Mouse (Mus musculus): ENCODE measurements around the gene Nr2c2. TPM values are rescaled to one million over a fixed set of nuclear protein-coding genes. Genes with fewer than 3 reads are reported as not detected.

Nr2c2 gene
- 64.5 and 77.1 TPM in 2 replicates for total RNA-seq (2014; rRNA removed)
- 29.0 and 33.5 TPM in 2 replicates for polyA plus RNA-seq (2015; fragmentation: Nextera tagmentation; extraction: Ambion mirVana)

DNA sequence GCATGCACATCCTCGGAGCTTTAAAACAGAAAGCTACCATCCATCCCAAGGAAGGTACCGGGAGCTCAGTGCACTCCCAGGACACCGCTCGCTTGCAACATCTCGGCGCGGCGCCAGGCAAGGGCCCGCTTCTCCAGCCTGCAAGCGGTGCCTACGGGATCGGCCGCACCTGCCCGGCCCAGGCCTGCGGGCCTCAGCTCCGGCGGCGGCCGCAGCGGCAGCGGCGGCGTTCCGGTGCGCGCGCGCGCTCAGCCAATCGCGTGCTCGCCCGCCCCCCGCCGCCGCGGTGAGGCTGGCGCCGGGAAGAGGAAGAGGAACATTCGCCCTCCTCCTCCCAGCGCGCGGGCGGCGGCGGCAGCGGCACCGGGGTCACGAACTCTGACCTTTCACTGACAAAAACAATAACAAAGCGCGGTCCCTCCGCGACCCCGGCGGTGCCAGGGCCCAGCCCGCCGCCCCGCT is at the start of gene Nr2c2:
Nr2c2 (plus strand) TSS at position 261 of the 462 bp plus-strand sequence.
- H3K27ac ChIP-seq (ENCODE audit: low read depth, low read length) = peak within 1 kb of the TSS; percentile 100
- H3K4me1 ChIP-seq (ENCODE audit: insufficient read depth, low read length) = peaks cover 9% of the 10 kb centered on the region; the same call in 1 of the 2 replicates
- H3K27me3 ChIP-seq (ENCODE audit: insufficient read depth, low read length) = no peaks in the 10 kb centered on the region
- no peaks in the 10 kb centered on the region for H3K36me3 ChIP-seq (ENCODE audit: insufficient read depth, low read length)
- ATAC-seq (ENCODE audit: low FRiP score) = peak; percentile 74
- TF ChIP-seq CTCF (IDR thresholded peaks at IDR 0.05) = no peak
- peak within 1 kb of the TSS; percentile 97 for H3K4me3 ChIP-seq (ENCODE audit: low read depth, low read length)
- no peaks in the 10 kb centered on the region for H3K9me3 ChIP-seq (ENCODE audit: low read length)
- H3K9ac ChIP-seq (replicated peaks; ENCODE audit: low read length, poor library complexity, severe bottlenecking) = peak within 1 kb of the TSS; percentile 97
- peak; percentile 83 for DNase-seq (ENCODE audit: low spot score)
- peak within 1 kb of the TSS; percentile 69 for H3K4me2 ChIP-seq (ENCODE audit: low read depth, low read length, poor library complexity, severe bottlenecking)
- under 1% methylated on average over 33 of the region's 58 CpGs for WGBS

DNA sequence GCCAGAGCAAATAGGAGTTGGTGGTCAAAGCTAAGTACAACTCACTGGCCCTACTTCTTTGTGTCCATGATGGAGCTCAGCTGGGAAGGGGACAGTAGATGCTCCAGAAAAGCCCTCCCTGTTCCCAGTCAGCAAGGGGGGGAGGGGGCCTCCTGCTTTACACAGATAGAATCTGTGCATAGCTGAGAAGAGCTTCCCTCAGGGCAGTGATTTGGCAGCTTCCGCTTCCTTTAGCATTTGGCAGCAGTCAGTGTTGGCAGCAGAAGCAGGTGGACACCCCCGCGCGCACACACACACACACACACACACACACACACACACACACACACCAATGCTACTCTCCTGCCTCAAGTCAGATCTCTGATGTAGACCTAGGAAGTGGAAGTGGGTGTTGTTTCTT is 49.1 kb upstream of the Nr2c2 start:
- ATAC-seq (ENCODE audit: low FRiP score) = no peak
- Histone ChIP-seq H3K9ac (replicated peaks; ENCODE audit: low read length, poor library complexity, severe bottlenecking) (no peak overlapping the region), H3K4me3 (ENCODE audit: low read depth, low read length) (no peak overlapping the region), H3K4me1 (ENCODE audit: insufficient read depth, low read length) (no peaks in the 10 kb centered on the region), H3K9me3 (ENCODE audit: low read length) (no peaks in the 10 kb centered on the region), H3K4me2 (ENCODE audit: low read depth, low read length, poor library complexity, severe bottlenecking) (no peak overlapping the region), H3K27ac (ENCODE audit: low read depth, low read length) (no peak overlapping the region), H3K36me3 (ENCODE audit: insufficient read depth, low read length) (no peaks in the 10 kb centered on the region), H3K27me3 (ENCODE audit: insufficient read depth, low read length) (no peaks in the 10 kb centered on the region)
- DNase-seq (ENCODE audit: low spot score) = peak; percentile 64
- TF ChIP-seq CTCF (IDR thresholded peaks at IDR 0.05) = no peak
- WGBS = 80% methylated on average over 4 of the region's 4 CpGs

- no peak overlapping the region for H3K27ac ChIP-seq (ENCODE audit: low read depth, low read length)
- DNase-seq (ENCODE audit: low spot score) (no peak), ATAC-seq (ENCODE audit: low FRiP score) (no peak)
- H3K9ac ChIP-seq (replicated peaks; ENCODE audit: low read length, poor library complexity, severe bottlenecking) = no peak overlapping the region
- H3K27me3 ChIP-seq (ENCODE audit: insufficient read depth, low read length) = no peaks in the 10 kb centered on the region
- 87% methylated on average over 1 of the region's 1 CpGs for WGBS
- no peak for TF ChIP-seq CTCF (IDR thresholded peaks at IDR 0.05)
- H3K36me3 ChIP-seq (ENCODE audit: insufficient read depth, low read length) = no peaks in the 10 kb centered on the region
- no peaks in the 10 kb centered on the region for H3K9me3 ChIP-seq (ENCODE audit: low read length)
- H3K4me2 ChIP-seq (ENCODE audit: low read depth, low read length, poor library complexity, severe bottlenecking) = no peak overlapping the region
- no peak overlapping the region for H3K4me3 ChIP-seq (ENCODE audit: low read depth, low read length)
- H3K4me1 ChIP-seq (ENCODE audit: insufficient read depth, low read length) = no peaks in the 10 kb centered on the region
These were observed 48.3 kb upstream of the Nr2c2 start for GRCm38 (mm10) chr6:92042850-92043249.

DNA sequence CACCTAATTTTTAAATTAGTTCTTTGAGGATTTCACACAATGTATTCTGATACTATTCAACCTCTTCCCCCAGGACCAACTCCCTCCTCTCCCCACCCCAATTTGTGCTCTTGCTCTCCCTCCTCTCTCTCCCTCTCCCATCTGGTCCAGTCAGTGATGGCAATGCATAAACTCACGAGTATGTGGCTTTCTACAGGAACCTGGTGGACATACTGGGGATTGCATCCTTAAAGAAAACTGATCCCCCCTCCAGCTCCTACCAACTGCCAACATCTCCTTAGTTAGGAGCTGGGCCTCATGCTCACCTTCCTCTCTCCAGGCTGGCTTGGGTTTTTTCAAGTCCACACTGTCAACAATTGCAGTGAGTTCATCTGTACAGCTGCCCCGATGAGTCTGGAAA is 33.4 kb upstream of the Nr2c2 start:
- peak; percentile 50 for TF ChIP-seq CTCF (IDR thresholded peaks at IDR 0.05)
- Histone ChIP-seq H3K27me3 (ENCODE audit: insufficient read depth, low read length) (no peaks in the 10 kb centered on the region), H3K4me3 (ENCODE audit: low read depth, low read length) (no peak overlapping the region), H3K4me2 (ENCODE audit: low read depth, low read length, poor library complexity, severe bottlenecking) (no peak overlapping the region), H3K9me3 (ENCODE audit: low read length) (no peaks in the 10 kb centered on the region), H3K36me3 (ENCODE audit: insufficient read depth, low read length) (no peaks in the 10 kb centered on the region), H3K4me1 (ENCODE audit: insufficient read depth, low read length) (no peaks in the 10 kb centered on the region), H3K9ac (replicated peaks; ENCODE audit: low read length, poor library complexity, severe bottlenecking) (no peak overlapping the region), H3K27ac (ENCODE audit: low read depth, low read length) (no peak overlapping the region)
- WGBS = 55% methylated on average over 2 of the region's 2 CpGs
- DNase-seq (ENCODE audit: low spot score) (no peak), ATAC-seq (ENCODE audit: low FRiP score) (no peak)

DNA sequence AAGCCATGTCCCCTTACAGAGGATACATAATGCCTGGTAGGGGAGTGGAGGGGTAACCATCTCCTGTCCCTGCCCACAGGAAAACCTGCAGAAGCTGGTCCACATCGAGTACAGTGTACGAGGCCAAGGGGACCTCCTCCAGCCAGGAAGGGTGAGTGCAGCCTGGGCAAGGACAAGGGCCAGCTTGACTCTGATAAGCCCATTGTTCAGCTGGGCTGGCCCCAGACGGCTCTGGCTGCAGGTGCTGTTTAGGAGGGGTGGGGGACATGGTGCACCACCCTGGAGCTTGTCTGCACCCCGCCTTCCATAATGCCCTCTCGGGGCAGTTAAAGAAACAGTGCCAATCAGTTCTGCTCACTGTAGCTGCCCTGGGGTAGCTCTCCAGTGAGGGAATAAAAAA is 29.5 kb upstream of the Nr2c2 start:
- no peak for TF ChIP-seq CTCF (IDR thresholded peaks at IDR 0.05)
- no peaks in the 10 kb centered on the region for H3K27me3 ChIP-seq (ENCODE audit: insufficient read depth, low read length)
- no peaks in the 10 kb centered on the region for H3K9me3 ChIP-seq (ENCODE audit: low read length)
- H3K4me2 ChIP-seq (ENCODE audit: low read depth, low read length, poor library complexity, severe bottlenecking) = no peak overlapping the region
- DNase-seq (ENCODE audit: low spot score) = no peak
- H3K9ac ChIP-seq (replicated peaks; ENCODE audit: low read length, poor library complexity, severe bottlenecking) = no peak overlapping the region
- H3K27ac ChIP-seq (ENCODE audit: low read depth, low read length) = no peak overlapping the region
- H3K4me3 ChIP-seq (ENCODE audit: low read depth, low read length) = no peak overlapping the region
- H3K36me3 ChIP-seq (ENCODE audit: insufficient read depth, low read length) = no peaks in the 10 kb centered on the region
- H3K4me1 ChIP-seq (ENCODE audit: insufficient read depth, low read length) = no peaks in the 10 kb centered on the region
- ATAC-seq (ENCODE audit: low FRiP score) = no peak
- 57% methylated on average over 5 of the region's 5 CpGs for WGBS

GRCm38 (mm10) chr6:92063452-92063851 is 27.7 kb upstream of the Nr2c2 start:
- no peak for TF ChIP-seq CTCF (IDR thresholded peaks at IDR 0.05)
- no peaks in the 10 kb centered on the region for H3K9me3 ChIP-seq (ENCODE audit: low read length)
- H3K4me3 ChIP-seq (ENCODE audit: low read depth, low read length) = no peak overlapping the region
- no peak for DNase-seq (ENCODE audit: low spot score)
- no peak for ATAC-seq (ENCODE audit: low FRiP score)
- no peaks in the 10 kb centered on the region for H3K36me3 ChIP-seq (ENCODE audit: insufficient read depth, low read length)
- no peak overlapping the region for H3K9ac ChIP-seq (replicated peaks; ENCODE audit: low read length, poor library complexity, severe bottlenecking)
- 84% methylated on average over 2 of the region's 2 CpGs for WGBS
- no peak overlapping the region for H3K27ac ChIP-seq (ENCODE audit: low read depth, low read length)
- H3K4me1 ChIP-seq (ENCODE audit: insufficient read depth, low read length) = no peaks in the 10 kb centered on the region
- H3K27me3 ChIP-seq (ENCODE audit: insufficient read depth, low read length) = no peaks in the 10 kb centered on the region
- no peak overlapping the region for H3K4me2 ChIP-seq (ENCODE audit: low read depth, low read length, poor library complexity, severe bottlenecking)

All from midbrain, postnatal 0 days (tissue).